Mouse (Mus musculus) spleen, adult 2 months (tissue): ENCODE results near the gene Ddc. TPM values are rescaled to one million over a fixed set of nuclear protein-coding genes. Genes with fewer than 3 reads are reported as not detected.

Source experiments
- DNase-seq, 2 experiments: peaks; one replicate each; pipeline versions ENCODE4 v3.0.0 to v3.0.0-alpha.2; 2012 to 2021; ENCODE audit warnings: low spot score in 2 of 2, low read depth in 1 of 2
- H3K27ac ChIP-seq: fragments of 200-500 bp; 2 replicates; pipeline ENCODE4 v1.5.1; 2012; ENCODE audit warnings: low read length, inconsistent platforms; ENCODE audit not compliant: insufficient read depth
- H3K27me3 ChIP-seq: fragments of 200-500 bp; 2 replicates; pipeline ENCODE4 v1.6.1; 2012; ENCODE audit warnings: mild to moderate bottlenecking, moderate library complexity, low read length, inconsistent platforms; ENCODE audit not compliant: control insufficient read depth, insufficient read depth
- H3K36me3 ChIP-seq: fragments of 200-500 bp; 2 replicates; pipeline ENCODE4 v1.6.1; 2012; ENCODE audit warnings: mild to moderate bottlenecking, low read length, inconsistent platforms; ENCODE audit not compliant: control insufficient read depth, insufficient read depth
- H3K4me1 ChIP-seq: fragments of 200-500 bp; 2 replicates; pipeline ENCODE4 v1.6.1; 2011; ENCODE audit warnings: inconsistent platforms; ENCODE audit not compliant: control insufficient read depth, insufficient read depth, insufficient read length
- H3K4me3 ChIP-seq: fragments of 200-500 bp; 2 replicates; pipeline ENCODE4 v1.5.1; 2011; ENCODE audit warnings: mild to moderate bottlenecking, inconsistent platforms; ENCODE audit not compliant: insufficient read depth, insufficient read length; ENCODE audit errors: extremely low read depth
- CTCF ChIP-seq: fragments of 200-500 bp; IDR thresholded peaks from 2 replicates; pipeline ENCODE4 v1.5.1; 2011; ENCODE audit warnings: mild to moderate bottlenecking, inconsistent platforms; ENCODE audit not compliant: insufficient read depth, insufficient read length, insufficient replicate concordance; ENCODE audit errors: extremely low read depth
- POLR2A ChIP-seq: fragments of 200-500 bp; IDR thresholded peaks from 2 replicates; pipeline ENCODE4 v1.6.1; 2011; ENCODE audit warnings: low read depth, low read length, inconsistent platforms
- WGBS: fragments of 180-500 bp; shearing (Covaris S2); methylation state at CpG from one replicate; pipeline ENCODE4 v1.1.7; 2018; 5-methylcytosine and 5-hydroxymethylcytosine counted together
- polyA plus RNA-seq: library from polyadenylated mRNA; depleted of rRNA; stranded (reverse); fragments of >200 nt; gene quantifications from 2 replicates; pipeline ENCODE4 v1.2.3, GENCODE M21; 2012

Ddc gene
- polyA plus RNA-seq, 1 experiment, result 0.35 TPM

DNA sequence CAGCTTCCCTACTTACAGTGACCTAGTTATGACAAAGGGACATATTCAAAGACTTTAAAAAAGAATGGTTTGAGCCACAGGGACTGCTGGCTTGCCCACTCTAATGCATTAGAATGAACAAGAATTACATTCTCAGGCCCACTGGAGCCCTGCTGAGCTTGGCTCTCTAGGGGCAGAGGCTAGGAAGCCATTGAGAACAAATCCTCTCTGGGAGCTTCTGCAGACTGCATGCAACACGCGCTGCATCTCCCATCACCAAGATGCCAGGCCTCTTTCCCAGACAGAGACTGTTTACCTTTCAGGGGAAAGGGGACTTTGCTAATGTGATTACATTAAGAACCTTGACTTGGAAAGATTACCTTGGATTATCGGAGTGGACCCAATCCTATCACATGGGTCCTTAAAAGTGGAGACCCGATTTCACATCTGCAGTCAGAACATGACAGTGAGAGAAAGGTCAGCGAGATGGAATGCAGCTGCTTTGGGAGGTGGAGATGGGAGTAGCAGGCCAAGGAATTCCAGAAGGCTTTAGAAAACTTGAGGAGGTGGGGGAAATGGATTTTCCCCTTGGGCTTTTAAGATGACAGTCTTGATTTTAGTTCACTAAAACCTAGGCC is 26.6 kb downstream of the Ddc start:
- H3K36me3 ChIP-seq, result no peaks in the 10 kb centered on the region
- no peak overlapping the region for H3K4me3 ChIP-seq
- peaks cover 9% of the 10 kb centered on the region; the same call in 1 of the 2 replicates for H3K4me1 ChIP-seq
- no peaks in the 10 kb centered on the region for H3K27me3 ChIP-seq
- DNase-seq, result no peak
- no peak overlapping the region for H3K27ac ChIP-seq
- TF ChIP-seq POLR2A (no peak), CTCF (no peak)
- 91% methylated on average over 5 of the region's 5 CpGs for whole genome bisulfite sequencing

DNA sequence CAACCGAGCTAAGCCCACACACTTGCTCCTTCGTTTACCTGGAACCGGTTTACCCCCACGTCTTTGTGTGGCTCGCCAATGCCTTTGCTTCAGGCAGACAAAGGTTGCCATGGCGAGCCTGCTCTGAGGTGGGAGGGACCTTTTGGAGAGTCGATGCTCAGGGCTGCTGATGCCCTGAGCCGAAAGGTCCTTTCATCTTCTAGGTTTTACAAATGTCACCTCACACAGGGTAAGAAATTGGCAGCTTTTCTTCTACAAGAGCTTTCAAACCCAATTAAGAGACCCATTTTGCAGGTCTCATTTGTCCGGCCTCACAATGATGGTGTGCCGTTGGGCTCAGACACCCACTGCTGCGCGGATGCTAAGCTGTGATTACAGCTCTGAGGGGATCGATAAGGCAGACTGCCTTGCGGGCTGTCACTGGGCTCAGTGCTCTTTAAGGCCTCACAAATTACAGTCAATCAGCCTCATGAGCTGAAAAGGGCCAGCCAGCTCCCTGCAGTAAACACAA is 29.9 kb downstream of the Ddc start:
- Histone ChIP-seq H3K36me3 (no peaks in the 10 kb centered on the region), H3K27ac (no peak overlapping the region), H3K4me3 (no peak overlapping the region), H3K4me1 (peaks cover 8% of the 10 kb centered on the region; the same call in 1 of the 2 replicates), H3K27me3 (no peaks in the 10 kb centered on the region)
- WGBS, result 74% methylated on average over 14 of the region's 14 CpGs
- no peak for DNase-seq
- no peak for TF ChIP-seq POLR2A
- no peak for TF ChIP-seq CTCF

DNA sequence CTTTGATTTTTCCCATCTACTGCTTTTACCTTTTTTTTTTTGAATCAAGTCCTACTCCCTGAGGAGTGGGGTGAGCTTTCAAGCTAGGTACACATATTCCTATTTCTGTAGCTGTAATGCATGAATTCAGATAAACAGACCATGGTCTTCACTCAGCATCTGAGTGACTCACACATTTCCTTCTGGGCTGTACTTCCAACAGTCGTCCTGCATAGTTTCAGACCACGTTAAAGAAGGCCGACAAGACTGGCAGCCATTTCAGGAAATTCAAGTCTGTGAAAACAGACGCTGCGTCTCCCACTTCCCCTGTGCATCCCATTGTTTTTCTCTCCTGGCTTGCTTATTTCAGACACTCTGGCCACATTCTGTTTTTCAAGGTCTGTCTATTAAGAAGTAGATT is 31.2 kb downstream of the Ddc start:
- H3K36me3 ChIP-seq, result no peaks in the 10 kb centered on the region
- TF ChIP-seq CTCF (no peak), POLR2A (no peak)
- H3K27ac ChIP-seq, result no peak overlapping the region
- no peak overlapping the region for H3K4me3 ChIP-seq
- no peaks in the 10 kb centered on the region for H3K4me1 ChIP-seq
- H3K27me3 ChIP-seq, result no peaks in the 10 kb centered on the region
- WGBS, result 56% methylated on average over 5 of the region's 5 CpGs
- no peak for DNase-seq

DNA sequence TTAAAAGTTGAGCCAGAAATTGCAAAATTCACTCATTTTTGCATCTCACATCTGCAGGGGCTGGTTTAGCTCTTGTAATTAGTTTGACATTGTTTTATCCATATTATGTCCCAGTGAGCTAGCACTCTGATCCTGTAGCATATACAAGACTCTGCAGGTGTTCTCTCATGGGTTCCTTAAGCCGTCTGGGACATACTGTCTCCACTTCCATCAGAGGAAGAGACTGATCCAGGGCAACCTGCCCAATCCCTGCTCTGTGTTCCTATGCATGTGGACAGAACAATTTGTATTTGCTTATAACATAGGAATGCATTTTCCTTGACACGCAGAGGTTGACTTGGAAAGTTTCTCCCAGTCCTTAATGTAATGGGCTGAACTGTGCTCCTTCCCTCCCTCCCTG is 32.8 kb downstream of the Ddc start:
- WGBS, result 85% methylated on average over 2 of the region's 2 CpGs
- no peaks in the 10 kb centered on the region for H3K4me1 ChIP-seq
- H3K27me3 ChIP-seq, result no peaks in the 10 kb centered on the region
- H3K27ac ChIP-seq, result no peak overlapping the region
- H3K4me3 ChIP-seq, result no peak overlapping the region
- TF ChIP-seq CTCF (no peak), POLR2A (no peak)
- DNase-seq, result no peak
- no peaks in the 10 kb centered on the region for H3K36me3 ChIP-seq

DNA sequence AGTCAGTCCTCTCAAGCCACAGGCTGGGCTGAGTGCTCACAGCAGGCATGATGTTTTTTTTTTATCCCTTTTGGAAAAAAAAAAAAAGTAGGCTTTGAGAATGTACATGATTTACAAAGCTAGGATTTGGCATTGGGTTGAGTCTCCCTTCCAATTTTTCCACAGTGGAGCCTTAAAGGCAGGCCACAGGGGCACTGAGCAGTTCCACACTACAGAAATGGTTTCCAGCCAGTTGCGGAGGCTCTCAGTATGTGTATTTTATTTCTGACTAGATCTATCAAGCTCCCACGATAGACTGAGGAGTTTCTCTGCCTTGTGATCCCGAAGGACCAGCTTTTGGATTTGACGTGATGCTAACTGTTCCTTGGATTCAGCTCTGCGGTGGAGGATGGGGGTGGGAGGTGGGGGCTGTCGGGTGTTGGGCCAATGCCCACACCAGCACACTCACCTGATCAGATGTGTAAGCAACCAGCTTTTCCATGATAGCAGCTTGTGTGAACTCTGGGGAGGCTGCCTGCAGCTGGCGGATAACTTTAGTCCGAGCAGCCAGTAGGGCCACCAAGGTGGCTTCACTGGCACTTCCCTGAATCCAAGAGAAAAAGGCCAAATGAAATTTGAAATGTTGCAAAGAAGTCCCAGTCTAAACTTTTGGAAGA is 33.4 kb downstream of the Ddc start:
- 92% methylated on average over 8 of the region's 8 CpGs for WGBS

DNA sequence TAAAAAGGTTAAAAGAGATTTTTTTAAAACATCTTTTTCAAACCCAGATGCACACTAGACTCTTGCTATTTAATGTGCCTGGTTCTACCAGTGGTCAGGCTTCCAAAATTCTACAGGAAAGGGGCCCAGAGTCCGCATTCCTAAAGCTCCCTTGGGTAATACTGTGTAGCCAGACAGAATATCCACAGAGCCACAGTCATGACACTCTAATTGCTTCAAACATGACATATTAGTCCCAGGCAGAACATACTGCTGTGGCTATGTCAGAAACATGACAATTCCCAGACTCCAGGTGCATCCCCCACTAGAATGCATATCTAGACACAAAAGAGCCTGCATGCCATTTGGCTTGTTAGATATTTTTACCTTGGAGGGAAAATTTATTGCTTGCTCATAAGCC is 35.4 kb downstream of the Ddc start:
- TF ChIP-seq POLR2A, result no peak
- no peak for TF ChIP-seq CTCF
- no peak for DNase-seq
- Histone ChIP-seq H3K4me3 (no peak overlapping the region), H3K36me3 (no peaks in the 10 kb centered on the region), H3K27ac (no peak overlapping the region), H3K4me1 (no peaks in the 10 kb centered on the region), H3K27me3 (no peaks in the 10 kb centered on the region)
- whole genome bisulfite sequencing, result 96% methylated on average over 1 of the region's 1 CpGs

More for the DNA sequence above, 33.4 kb downstream of the Ddc start:
- no peak for DNase-seq
- H3K4me3 ChIP-seq, result no peak overlapping the region
- no peaks in the 10 kb centered on the region for H3K27me3 ChIP-seq
- TF ChIP-seq POLR2A (no peak), CTCF (no peak)
- no peak overlapping the region for H3K27ac ChIP-seq
- H3K4me1 ChIP-seq, result no peaks in the 10 kb centered on the region
- H3K36me3 ChIP-seq, result no peaks in the 10 kb centered on the region

DNA sequence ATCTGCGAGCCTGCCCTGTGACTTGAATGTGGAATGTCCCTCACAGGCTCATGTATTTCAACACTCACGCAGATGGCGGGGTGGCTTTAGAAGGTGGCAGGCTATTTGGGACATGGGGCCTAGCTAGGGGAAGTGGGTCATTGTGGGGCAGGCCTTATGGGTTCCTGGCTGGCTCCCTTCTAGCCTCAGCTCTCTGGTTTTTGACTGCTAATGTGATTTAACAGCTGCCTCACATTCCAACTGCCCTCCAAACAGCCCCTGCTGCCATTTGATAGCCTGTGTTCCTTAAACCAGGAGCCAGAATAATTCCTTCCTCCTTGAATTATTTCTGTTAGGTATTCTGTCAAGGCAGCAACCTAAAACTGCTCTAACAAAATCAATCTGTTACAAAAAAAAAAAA is 41.0 kb downstream of the Ddc start:
- no peaks in the 10 kb centered on the region for H3K36me3 ChIP-seq
- H3K27me3 ChIP-seq, result no peaks in the 10 kb centered on the region
- DNase-seq, result no peak
- TF ChIP-seq CTCF, result no peak
- TF ChIP-seq POLR2A, result no peak
- no peak overlapping the region for H3K27ac ChIP-seq
- H3K4me3 ChIP-seq, result no peak overlapping the region
- WGBS, result 97% methylated on average over 3 of the region's 3 CpGs
- H3K4me1 ChIP-seq, result no peaks in the 10 kb centered on the region
